Mouse (Mus musculus): ENCODE results near the gene Gphn. TPM values are rescaled to one million over a fixed set of nuclear protein-coding genes. Genes with fewer than 3 reads are reported as not detected.

Gene Gphn
- polyA plus RNA-seq, 1 experiment: 33.6 TPM

- Histone ChIP-seq H3K27me3 (replicated peaks; ENCODE audit: control insufficient read depth, insufficient read depth, low read length) (no peaks in the 10 kb centered on the region), H3K4me3 (ENCODE audit: insufficient read depth, low read depth, low read length) (no peak overlapping the region), H3K27ac (ENCODE audit: insufficient read depth, low read depth, low read length) (no peak overlapping the region), H3K4me1 (ENCODE audit: control insufficient read depth, insufficient read depth, low read length) (no peaks in the 10 kb centered on the region), H3K36me3 (ENCODE audit: control insufficient read depth, insufficient read depth, low read length) (peaks cover 1% of the 10 kb centered on the region; the same call in 1 of the 2 replicates)
- DNase-seq: no peak
- WGBS: 62% methylated on average over 2 of the region's 2 CpGs
- TF ChIP-seq CTCF (conservative IDR thresholded peaks at IDR 0.05; ENCODE audit: insufficient read depth, insufficient read length, low read depth, low read length): no peak
- no peak for TF ChIP-seq POLR2A (IDR thresholded peaks at IDR 0.05; ENCODE audit: low read depth, low read length)
These were observed 433.6 kb downstream of the Gphn start for GRCm38 (mm10) chr12:78659718-78660304.

- 92% methylated on average over 5 of the region's 5 CpGs for WGBS
- DNase-seq: no peak
- TF ChIP-seq POLR2A (IDR thresholded peaks at IDR 0.05; ENCODE audit: low read depth, low read length): no peak
- TF ChIP-seq CTCF (conservative IDR thresholded peaks at IDR 0.05; ENCODE audit: insufficient read depth, insufficient read length, low read depth, low read length): no peak
- Histone ChIP-seq H3K4me1 (ENCODE audit: control insufficient read depth, insufficient read depth, low read length) (no peaks in the 10 kb centered on the region), H3K4me3 (ENCODE audit: insufficient read depth, low read depth, low read length) (no peak overlapping the region), H3K36me3 (ENCODE audit: control insufficient read depth, insufficient read depth, low read length) (no peaks in the 10 kb centered on the region; the same call in none of the 2 replicates), H3K27me3 (replicated peaks; ENCODE audit: control insufficient read depth, insufficient read depth, low read length) (no peaks in the 10 kb centered on the region), H3K27ac (ENCODE audit: insufficient read depth, low read depth, low read length) (no peak overlapping the region)
These were observed 452.1 kb downstream of the Gphn start for GRCm38 (mm10) chr12:78678101-78678806.

- Histone ChIP-seq H3K4me1 (ENCODE audit: control insufficient read depth, insufficient read depth, low read length) (no peaks in the 10 kb centered on the region), H3K27me3 (replicated peaks; ENCODE audit: control insufficient read depth, insufficient read depth, low read length) (no peaks in the 10 kb centered on the region), H3K27ac (ENCODE audit: insufficient read depth, low read depth, low read length) (no peak overlapping the region), H3K4me3 (ENCODE audit: insufficient read depth, low read depth, low read length) (no peak overlapping the region), H3K36me3 (ENCODE audit: control insufficient read depth, insufficient read depth, low read length) (no peaks in the 10 kb centered on the region; the same call in none of the 2 replicates)
- DNase-seq: no peak
- 92% methylated on average over 2 of the region's 2 CpGs for WGBS
- no peak for TF ChIP-seq POLR2A (IDR thresholded peaks at IDR 0.05; ENCODE audit: low read depth, low read length)
- TF ChIP-seq CTCF (conservative IDR thresholded peaks at IDR 0.05; ENCODE audit: insufficient read depth, insufficient read length, low read depth, low read length): no peak
These were observed 452.6 kb downstream of the Gphn start for GRCm38 (mm10) chr12:78678807-78679189.

GRCm38 (mm10) chr12:78681048-78681447 is 454.9 kb downstream of the Gphn start:
- no peak overlapping the region for H3K27ac ChIP-seq (ENCODE audit: insufficient read depth, low read depth, low read length)
- 98% methylated on average over 2 of the region's 2 CpGs for WGBS
- DNase-seq: no peak

GRCm38 (mm10) chr12:78682279-78682678 is 456.1 kb downstream of the Gphn start:
- H3K36me3 ChIP-seq (ENCODE audit: control insufficient read depth, insufficient read depth, low read length): no peaks in the 10 kb centered on the region; the same call in none of the 2 replicates
- H3K4me1 ChIP-seq (ENCODE audit: control insufficient read depth, insufficient read depth, low read length): no peaks in the 10 kb centered on the region
- no peak overlapping the region for H3K4me3 ChIP-seq (ENCODE audit: insufficient read depth, low read depth, low read length)
- TF ChIP-seq POLR2A (IDR thresholded peaks at IDR 0.05; ENCODE audit: low read depth, low read length): no peak
- TF ChIP-seq CTCF (conservative IDR thresholded peaks at IDR 0.05; ENCODE audit: insufficient read depth, insufficient read length, low read depth, low read length): no peak
- no peak for DNase-seq
- no peak overlapping the region for H3K27ac ChIP-seq (ENCODE audit: insufficient read depth, low read depth, low read length)
- no peaks in the 10 kb centered on the region for H3K27me3 ChIP-seq (replicated peaks; ENCODE audit: control insufficient read depth, insufficient read depth, low read length)
- 85% methylated on average over 4 of the region's 4 CpGs for WGBS

More at GRCm38 (mm10) chr12:78681048-78681447, 454.9 kb downstream of the Gphn start:
- Histone ChIP-seq H3K36me3 (ENCODE audit: control insufficient read depth, insufficient read depth, low read length) (no peaks in the 10 kb centered on the region; the same call in none of the 2 replicates), H3K4me3 (ENCODE audit: insufficient read depth, low read depth, low read length) (no peak overlapping the region), H3K4me1 (ENCODE audit: control insufficient read depth, insufficient read depth, low read length) (no peaks in the 10 kb centered on the region), H3K27me3 (replicated peaks; ENCODE audit: control insufficient read depth, insufficient read depth, low read length) (no peaks in the 10 kb centered on the region)
- TF ChIP-seq CTCF (conservative IDR thresholded peaks at IDR 0.05; ENCODE audit: insufficient read depth, insufficient read length, low read depth, low read length) (no peak), POLR2A (IDR thresholded peaks at IDR 0.05; ENCODE audit: low read depth, low read length) (no peak)

GRCm38 (mm10) chr12:78685669-78686215 is 459.6 kb downstream of the Gphn start:
- Histone ChIP-seq H3K27me3 (replicated peaks; ENCODE audit: control insufficient read depth, insufficient read depth, low read length) (no peaks in the 10 kb centered on the region), H3K27ac (ENCODE audit: insufficient read depth, low read depth, low read length) (no peak overlapping the region), H3K4me1 (ENCODE audit: control insufficient read depth, insufficient read depth, low read length) (no peaks in the 10 kb centered on the region), H3K4me3 (ENCODE audit: insufficient read depth, low read depth, low read length) (no peak overlapping the region), H3K36me3 (ENCODE audit: control insufficient read depth, insufficient read depth, low read length) (no peaks in the 10 kb centered on the region; the same call in none of the 2 replicates)
- DNase-seq: no peak
- TF ChIP-seq CTCF (conservative IDR thresholded peaks at IDR 0.05; ENCODE audit: insufficient read depth, insufficient read length, low read depth, low read length) (no peak), POLR2A (IDR thresholded peaks at IDR 0.05; ENCODE audit: low read depth, low read length) (no peak)
- WGBS: 51% methylated on average over 1 of the region's 1 CpGs

- Histone ChIP-seq H3K27me3 (replicated peaks; ENCODE audit: control insufficient read depth, insufficient read depth, low read length) (no peaks in the 10 kb centered on the region), H3K4me3 (ENCODE audit: insufficient read depth, low read depth, low read length) (no peak overlapping the region), H3K36me3 (ENCODE audit: control insufficient read depth, insufficient read depth, low read length) (no peaks in the 10 kb centered on the region; the same call in 1 of the 2 replicates), H3K27ac (ENCODE audit: insufficient read depth, low read depth, low read length) (no peak overlapping the region), H3K4me1 (ENCODE audit: control insufficient read depth, insufficient read depth, low read length) (peaks cover 2% of the 10 kb centered on the region; the same call in 1 of the 2 replicates)
- no peak for DNase-seq
- TF ChIP-seq POLR2A (IDR thresholded peaks at IDR 0.05; ENCODE audit: low read depth, low read length): no peak
- TF ChIP-seq CTCF (conservative IDR thresholded peaks at IDR 0.05; ENCODE audit: insufficient read depth, insufficient read length, low read depth, low read length): no peak
- 87% methylated on average over 5 of the region's 5 CpGs for WGBS
These were observed 462.7 kb downstream of the Gphn start for GRCm38 (mm10) chr12:78688876-78689275.

Data from kidney, adult 2 months (tissue).